Mouse (Mus musculus): Measurements from ENCODE around the gene Bcar1. TPM values are rescaled to one million over a fixed set of nuclear protein-coding genes. Genes with fewer than 3 reads are reported as not detected.

Bcar1 gene
- total and polyA plus RNA-seq, 2 experiments from 2014 or later = 27.9 to 53.2 TPM

- H3K27ac ChIP-seq (ENCODE audit: low read depth) = peak overlapping the region; percentile 48
- no peak overlapping the region for H3K4me3 ChIP-seq (ENCODE audit: low read depth, low read length)
- no peaks in the 10 kb centered on the region for H3K27me3 ChIP-seq (ENCODE audit: control insufficient read depth, insufficient read depth, low read length)
- H3K9me3 ChIP-seq (replicated peaks; ENCODE audit: control insufficient read depth, low read length) = no peaks in the 10 kb centered on the region
- H3K4me1 ChIP-seq (ENCODE audit: control insufficient read depth, insufficient read depth) = peaks cover 65% of the 10 kb centered on the region
- no peak overlapping the region for H3K9ac ChIP-seq (replicated peaks; ENCODE audit: low read depth, low read length)
- 56% methylated on average over 6 of the region's 6 CpGs for WGBS
- no peaks in the 10 kb centered on the region for H3K36me3 ChIP-seq (replicated peaks; ENCODE audit: control insufficient read depth, insufficient read depth, low read length)
- DNase-seq (ENCODE audit: low spot score) (no peak), ATAC-seq (ENCODE audit: insufficient read depth, low read depth) (no peak)
- no peak overlapping the region for H3K4me2 ChIP-seq (ENCODE audit: low read depth, low read length)
- TF ChIP-seq EP300 (IDR thresholded peaks at IDR 0.05; ENCODE audit: low read depth) (no peak), CTCF (IDR thresholded peaks at IDR 0.05; ENCODE audit: low read depth) (no peak)
These were observed 4.7 kb downstream of the Bcar1 start for GRCm38 (mm10) chr8:111738867-111739266.

GRCm38 (mm10) chr8:111736321-111736720 lies 7.3 kb downstream of the Bcar1 start:
- no peak overlapping the region for H3K4me2 ChIP-seq (ENCODE audit: low read depth, low read length)

GRCm38 (mm10) chr8:111735791-111736190 lies 7.8 kb downstream of the Bcar1 start:
- DNase-seq (ENCODE audit: low spot score) (no peak), ATAC-seq (ENCODE audit: insufficient read depth, low read depth) (no peak)
- peaks cover 70% of the 10 kb centered on the region for H3K4me1 ChIP-seq (ENCODE audit: control insufficient read depth, insufficient read depth)
- TF ChIP-seq CTCF (IDR thresholded peaks at IDR 0.05; ENCODE audit: low read depth) (no peak), EP300 (IDR thresholded peaks at IDR 0.05; ENCODE audit: low read depth) (no peak)
- H3K9ac ChIP-seq (replicated peaks; ENCODE audit: low read depth, low read length) = no peak overlapping the region
- no peaks in the 10 kb centered on the region for H3K27me3 ChIP-seq (ENCODE audit: control insufficient read depth, insufficient read depth, low read length)
- WGBS = 62% methylated on average over 4 of the region's 4 CpGs
- H3K4me2 ChIP-seq (ENCODE audit: low read depth, low read length) = peak overlapping the region; percentile 47; the same call in 1 of the 2 replicates
- H3K9me3 ChIP-seq (replicated peaks; ENCODE audit: control insufficient read depth, low read length) = no peaks in the 10 kb centered on the region
- no peaks in the 10 kb centered on the region for H3K36me3 ChIP-seq (replicated peaks; ENCODE audit: control insufficient read depth, insufficient read depth, low read length)
- H3K4me3 ChIP-seq (ENCODE audit: low read depth, low read length) = no peak overlapping the region
- peak overlapping the region; percentile 96 for H3K27ac ChIP-seq (ENCODE audit: low read depth)

More at GRCm38 (mm10) chr8:111736321-111736720, 7.3 kb downstream of the Bcar1 start:
- Histone ChIP-seq H3K9me3 (replicated peaks; ENCODE audit: control insufficient read depth, low read length) (no peaks in the 10 kb centered on the region), H3K4me1 (ENCODE audit: control insufficient read depth, insufficient read depth) (peaks cover 71% of the 10 kb centered on the region), H3K9ac (replicated peaks; ENCODE audit: low read depth, low read length) (no peak overlapping the region), H3K27ac (ENCODE audit: low read depth) (peak overlapping the region; percentile 96), H3K4me3 (ENCODE audit: low read depth, low read length) (no peak overlapping the region), H3K27me3 (ENCODE audit: control insufficient read depth, insufficient read depth, low read length) (no peaks in the 10 kb centered on the region), H3K36me3 (replicated peaks; ENCODE audit: control insufficient read depth, insufficient read depth, low read length) (no peaks in the 10 kb centered on the region)
- no peak for DNase-seq (ENCODE audit: low spot score)
- 34% methylated on average over 7 of the region's 7 CpGs for WGBS
- ATAC-seq (ENCODE audit: insufficient read depth, low read depth) = no peak
- TF ChIP-seq EP300 (IDR thresholded peaks at IDR 0.05; ENCODE audit: low read depth) (no peak), CTCF (IDR thresholded peaks at IDR 0.05; ENCODE audit: low read depth) (no peak)

- TF ChIP-seq CTCF (IDR thresholded peaks at IDR 0.05; ENCODE audit: low read depth) (peak; percentile 34), EP300 (IDR thresholded peaks at IDR 0.05; ENCODE audit: low read depth) (0 out of 2 replicates have a peak, but pooled peaks have one; percentile 45)
- Histone ChIP-seq H3K4me2 (ENCODE audit: low read depth, low read length) (peak overlapping the region; percentile 47), H3K4me3 (ENCODE audit: low read depth, low read length) (no peak overlapping the region), H3K9ac (replicated peaks; ENCODE audit: low read depth, low read length) (peak overlapping the region; percentile 45), H3K27ac (ENCODE audit: low read depth) (peak overlapping the region; percentile 96), H3K9me3 (replicated peaks; ENCODE audit: control insufficient read depth, low read length) (no peaks in the 10 kb centered on the region), H3K36me3 (replicated peaks; ENCODE audit: control insufficient read depth, insufficient read depth, low read length) (no peaks in the 10 kb centered on the region), H3K4me1 (ENCODE audit: control insufficient read depth, insufficient read depth) (peaks cover 70% of the 10 kb centered on the region), H3K27me3 (ENCODE audit: control insufficient read depth, insufficient read depth, low read length) (no peaks in the 10 kb centered on the region)
- DNase-seq (ENCODE audit: low spot score) (no peak), ATAC-seq (ENCODE audit: insufficient read depth, low read depth) (0 out of 2 replicates have a peak, but pooled peaks have one; percentile 2)
- WGBS = 42% methylated on average over 8 of the region's 8 CpGs
These were observed 8.3 kb downstream of the Bcar1 start for GRCm38 (mm10) chr8:111735335-111735761.

GRCm38 (mm10) chr8:111734244-111734960 lies 9.2 kb downstream of the Bcar1 start:
- Histone ChIP-seq H3K36me3 (replicated peaks; ENCODE audit: control insufficient read depth, insufficient read depth, low read length) (no peaks in the 10 kb centered on the region), H3K9ac (replicated peaks; ENCODE audit: low read depth, low read length) (peak overlapping the region; percentile 45; the same call in 1 of the 2 replicates), H3K4me1 (ENCODE audit: control insufficient read depth, insufficient read depth) (peaks cover 70% of the 10 kb centered on the region), H3K27me3 (ENCODE audit: control insufficient read depth, insufficient read depth, low read length) (no peaks in the 10 kb centered on the region), H3K4me2 (ENCODE audit: low read depth, low read length) (peak overlapping the region; percentile 47), H3K9me3 (replicated peaks; ENCODE audit: control insufficient read depth, low read length) (no peaks in the 10 kb centered on the region), H3K4me3 (ENCODE audit: low read depth, low read length) (no peak overlapping the region), H3K27ac (ENCODE audit: low read depth) (peak overlapping the region; percentile 96)
- no peak for DNase-seq (ENCODE audit: low spot score)
- 36% methylated on average over 6 of the region's 6 CpGs for WGBS
- no peak for TF ChIP-seq EP300 (IDR thresholded peaks at IDR 0.05; ENCODE audit: low read depth)
- TF ChIP-seq CTCF (IDR thresholded peaks at IDR 0.05; ENCODE audit: low read depth) = no peak
- ATAC-seq (ENCODE audit: insufficient read depth, low read depth) = no peak
